Mouse (Mus musculus): ENCODE data around the gene Asic2. TPM values are rescaled to one million over a fixed set of nuclear protein-coding genes. Genes with fewer than 3 reads are reported as not detected.

Asic2 gene
- total RNA-seq, 2 experiments from 2014 or later = 52.8 to 57.6 TPM

DNA sequence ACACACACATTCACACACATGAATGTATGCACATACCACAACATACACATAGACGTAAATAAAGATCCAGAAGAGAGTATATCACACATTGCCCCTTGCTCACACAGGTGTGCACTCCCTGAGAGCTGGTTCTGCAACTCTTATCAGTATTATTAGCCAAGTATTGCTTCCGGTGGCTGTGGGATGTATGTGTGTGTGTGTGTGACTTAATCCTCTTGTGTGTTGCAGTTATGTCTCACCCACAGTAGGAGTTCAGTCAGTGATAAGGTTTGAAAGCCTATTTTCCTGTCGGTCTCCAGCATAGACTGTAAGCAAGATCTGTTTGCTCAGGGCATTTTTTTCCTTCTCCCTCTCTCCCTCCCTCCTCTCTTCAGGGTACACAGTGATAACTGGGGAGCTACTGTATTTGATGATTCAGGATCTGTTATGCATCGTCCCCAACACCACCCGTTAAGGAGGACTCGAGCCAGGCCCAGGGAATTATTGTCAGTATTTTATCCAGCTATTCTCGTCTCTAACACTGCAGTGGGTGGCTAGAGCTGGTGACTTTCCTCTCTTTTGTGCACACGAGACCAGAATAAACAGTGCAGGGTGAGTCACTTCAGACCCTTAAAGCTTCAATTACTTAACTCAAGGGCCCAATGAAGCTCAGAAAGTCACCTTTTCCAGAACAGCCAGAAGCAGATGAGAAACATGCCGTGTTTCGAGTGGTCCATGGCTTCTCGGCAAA, 888.0 kb downstream of the Asic2 start:
- intact Hi-C loops (cut with DNase I) = no loop called here
- DNase-seq = no peak

GRCm38 (mm10) chr11:81079237-81079636, 889.0 kb downstream of the Asic2 start:
- intact Hi-C loops (cut with DNase I) = no loop called here
- no peak for DNase-seq

DNA sequence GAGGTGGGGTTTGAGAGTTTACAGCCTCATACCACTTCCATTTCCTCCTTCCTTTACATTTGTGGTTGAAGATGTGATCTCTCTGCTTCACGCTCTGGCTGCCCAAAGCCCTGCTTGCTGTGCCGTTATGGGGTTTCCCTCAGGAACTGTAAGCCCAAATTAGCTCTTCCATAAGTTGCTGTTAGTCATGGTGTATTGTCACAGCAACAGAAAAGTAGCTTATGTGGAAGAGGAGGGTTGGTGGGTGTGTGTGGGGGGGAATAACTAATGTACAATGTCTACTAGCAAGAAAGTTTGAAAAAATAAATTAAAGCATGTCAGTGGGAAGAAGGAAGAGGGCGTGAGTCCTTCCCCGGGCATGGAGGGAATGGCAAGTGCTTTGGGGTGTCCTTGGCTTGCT, 896.4 kb downstream of the Asic2 start:
- intact Hi-C loops (cut with DNase I) = no loop called here
- no peak for DNase-seq

GRCm38 (mm10) chr11:81065386-81065785, 902.9 kb downstream of the Asic2 start:
- no peak for DNase-seq
- intact Hi-C loops (cut with DNase I) = no loop called here

- intact Hi-C loops (cut with DNase I) = no loop called here
- no peak for DNase-seq
Observed at GRCm38 (mm10) chr11:81064006-81064405, 904.3 kb downstream of the Asic2 start.

- no peak for DNase-seq
- intact Hi-C loops (cut with DNase I) = no loop called here
Observed at GRCm38 (mm10) chr11:81060077-81060476, 908.2 kb downstream of the Asic2 start.

DNA sequence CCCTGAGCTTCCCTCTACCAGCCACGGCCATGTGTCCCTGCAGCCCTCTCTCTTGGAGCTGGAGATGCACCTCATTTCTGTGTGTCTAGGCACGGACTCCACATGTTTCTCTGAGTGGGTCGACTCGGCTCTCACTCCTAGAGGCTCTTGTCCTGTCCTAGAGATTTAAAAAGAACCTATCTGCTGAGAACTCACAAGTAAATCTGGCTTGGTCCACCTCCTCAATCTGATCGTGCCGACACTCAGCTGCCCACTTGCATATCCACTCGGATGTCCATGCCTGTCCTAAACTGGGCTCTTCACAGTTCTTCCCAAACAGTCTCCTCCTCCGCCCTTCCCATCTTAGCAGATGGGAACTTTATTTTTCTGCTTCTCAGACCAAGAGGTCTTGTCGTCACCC, 908.7 kb downstream of the Asic2 start:
- DNase-seq = no peak
- intact Hi-C loops (cut with DNase I) = no loop called here

- intact Hi-C loops (cut with DNase I) = no loop called here
- no peak for DNase-seq
Observed at GRCm38 (mm10) chr11:81057506-81057905, 910.8 kb downstream of the Asic2 start.

DNA sequence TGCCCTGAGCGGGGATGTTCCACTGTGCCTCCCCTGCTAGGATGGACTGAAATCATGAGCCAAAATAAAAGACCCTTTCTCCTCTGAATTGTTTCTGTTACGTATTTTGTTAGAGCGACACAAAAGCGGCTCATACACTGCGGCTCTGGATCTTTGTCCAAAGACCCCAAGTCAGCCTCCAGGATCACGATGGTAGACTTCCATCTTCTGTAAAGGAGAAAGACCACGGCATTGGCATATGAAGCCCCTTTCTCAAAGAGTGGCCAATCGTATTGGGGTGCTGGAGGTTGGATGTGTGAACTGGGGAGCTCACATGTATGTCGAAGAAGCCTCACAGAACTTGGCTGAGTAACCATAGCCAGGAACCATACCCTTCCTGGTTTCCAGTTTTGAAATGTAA, 911.5 kb downstream of the Asic2 start:
- intact Hi-C loops (cut with DNase I) = no loop called here
- DNase-seq = no peak

DNA sequence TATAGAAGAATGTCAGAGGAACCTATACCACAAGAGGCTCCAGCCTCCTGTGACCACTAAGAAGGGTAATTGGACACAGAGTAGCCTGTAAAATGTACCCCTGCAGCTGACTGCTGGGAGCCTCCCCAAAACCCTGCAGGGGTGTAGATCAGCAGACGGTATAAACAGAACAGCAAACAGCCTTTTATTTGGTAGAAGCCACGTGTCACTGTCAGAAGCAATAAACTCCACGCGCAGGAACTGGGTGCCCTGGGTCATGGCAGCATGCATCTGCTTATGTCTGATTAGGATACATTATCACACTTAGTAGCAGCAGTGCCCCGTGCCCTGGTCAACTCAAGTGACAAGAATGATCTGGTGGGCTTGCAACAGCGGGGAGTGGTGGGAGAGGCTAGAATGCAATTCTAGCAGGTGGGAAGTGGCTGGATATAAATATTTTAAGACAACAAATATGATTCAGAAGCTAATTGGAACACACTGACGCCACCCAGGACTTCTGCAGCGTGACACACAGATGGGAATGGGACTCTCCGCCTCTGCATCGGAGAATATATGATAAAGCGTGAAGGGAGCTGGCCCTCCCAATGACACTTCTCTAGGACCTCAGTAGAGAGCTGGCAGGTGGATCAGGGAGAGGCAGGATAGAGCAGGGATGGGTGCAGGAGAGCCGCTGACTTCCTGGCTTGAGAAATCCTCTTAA, 912.7 kb downstream of the Asic2 start:
- intact Hi-C loops (cut with DNase I) = no loop called here
- peak; percentile 13 for DNase-seq

DNA sequence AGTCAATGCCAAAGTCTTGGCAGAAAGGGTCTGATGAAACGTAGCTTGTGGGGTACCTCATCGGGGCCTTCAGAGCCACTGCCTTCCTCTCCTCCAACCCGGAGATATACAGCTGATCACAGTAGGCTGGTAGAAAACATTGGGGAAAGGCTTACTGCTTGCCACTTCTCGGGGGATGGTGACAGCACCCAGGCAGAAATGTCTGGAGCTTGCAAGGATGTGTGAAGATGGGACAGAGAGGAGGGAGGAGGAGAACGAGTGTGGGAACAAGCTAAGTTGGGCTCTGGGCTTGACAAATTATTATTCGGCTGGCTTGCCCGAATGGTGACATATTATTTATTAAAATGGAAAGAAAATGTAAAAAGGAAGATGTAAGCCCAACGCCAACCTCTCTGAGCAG, 914.4 kb downstream of the Asic2 start:
- intact Hi-C loops (cut with DNase I) = no loop called here
- DNase-seq = no peak

DNA sequence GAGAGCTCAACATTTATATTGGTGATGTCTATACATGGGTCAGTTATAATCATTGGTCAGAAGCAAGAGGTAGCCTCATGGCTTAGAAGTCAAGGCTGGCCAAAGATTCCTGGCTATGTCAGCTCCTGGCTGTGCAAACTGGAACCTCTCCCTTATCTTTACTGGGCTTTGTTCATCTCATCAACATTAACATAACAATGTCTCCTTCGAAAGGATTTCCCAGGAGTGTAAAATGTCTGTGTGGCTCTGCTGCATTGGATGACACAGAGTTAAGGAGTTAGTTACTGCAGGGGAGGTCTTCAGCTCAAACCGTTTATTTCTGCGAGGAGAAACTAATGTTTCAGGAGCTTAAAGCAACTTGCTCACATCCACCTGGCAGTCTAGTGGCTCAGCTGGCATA, 926.6 kb downstream of the Asic2 start:
- intact Hi-C loops (cut with DNase I) = no loop called here
- DNase-seq = no peak

DNA sequence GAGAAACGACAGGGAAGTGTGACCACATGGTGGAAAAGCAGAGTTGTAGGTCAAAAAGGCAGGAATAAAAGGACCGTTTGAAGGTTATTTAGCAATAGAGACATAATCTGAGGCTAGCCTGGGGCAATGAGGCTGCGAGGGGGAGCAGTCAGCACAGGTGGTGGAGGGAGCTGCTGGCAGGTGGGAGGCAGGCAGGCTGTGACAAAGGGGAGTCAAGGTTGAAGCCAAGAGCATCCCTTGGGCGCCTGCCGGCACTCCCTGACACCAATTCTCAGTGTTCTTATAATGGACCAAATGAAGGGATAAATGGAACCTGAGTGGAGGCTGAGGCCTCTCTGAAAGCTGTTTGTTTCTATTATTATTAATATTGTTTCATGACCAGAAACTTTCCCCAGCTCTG, 928.3 kb downstream of the Asic2 start:
- no peak for DNase-seq
- intact Hi-C loops (cut with DNase I) = no loop called here

GRCm38 (mm10) chr11:81032151-81032550, 936.1 kb downstream of the Asic2 start:
- intact Hi-C loops (cut with DNase I) = no loop called here
- DNase-seq = no peak

GRCm38 (mm10) chr11:81014776-81015175, 953.5 kb downstream of the Asic2 start:
- intact Hi-C loops (cut with DNase I) = no loop called here
- no peak for DNase-seq

DNA sequence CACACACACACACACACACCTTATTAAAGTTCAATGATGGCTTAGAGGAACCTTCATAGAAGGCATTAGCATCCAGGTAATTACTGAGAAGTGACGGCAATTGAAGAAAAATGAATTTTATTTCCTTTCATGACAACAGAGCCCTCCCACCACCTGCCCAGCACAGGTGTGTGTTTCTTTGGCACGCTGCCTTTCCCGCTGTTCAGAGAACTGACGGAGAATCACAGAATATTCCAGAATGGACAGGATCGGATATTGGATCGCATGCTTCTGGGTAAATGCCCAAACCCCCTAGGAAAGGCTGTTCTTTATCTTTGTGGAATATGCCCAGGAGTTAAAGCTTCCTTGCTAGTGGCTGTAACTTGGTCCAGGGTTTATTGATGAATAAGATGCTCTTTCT, 954.8 kb downstream of the Asic2 start:
- intact Hi-C loops (cut with DNase I) = no loop called here
- no peak for DNase-seq

- peak; percentile 31 for DNase-seq
- intact Hi-C loops (cut with DNase I) = no loop called here
Observed at GRCm38 (mm10) chr11:81010766-81011165, 957.5 kb downstream of the Asic2 start.

GRCm38 (mm10) chr11:81009366-81009765, 958.9 kb downstream of the Asic2 start:
- DNase-seq = no peak
- intact Hi-C loops (cut with DNase I) = no loop called here

DNA sequence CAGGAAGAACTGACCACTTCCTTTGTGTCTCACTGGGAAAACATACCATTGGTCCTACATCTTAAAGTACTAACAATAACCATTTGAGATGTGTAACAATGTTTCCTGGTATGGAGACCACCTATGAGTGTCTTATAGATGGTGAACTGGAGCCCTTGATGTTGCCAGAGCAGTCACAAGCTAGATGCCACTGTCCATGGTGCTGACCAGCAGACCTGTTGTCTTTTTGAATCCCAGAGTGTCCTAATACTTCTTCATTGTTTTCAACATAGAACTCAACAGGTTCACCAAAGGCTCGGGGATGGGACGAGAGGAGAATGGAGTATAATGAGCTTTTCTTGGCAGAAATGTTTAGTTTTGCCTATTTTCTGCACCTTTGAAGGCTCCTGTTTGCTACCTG, 962.4 kb downstream of the Asic2 start:
- no peak for DNase-seq

GRCm38 (mm10) chr11:81002769-81003430, 965.4 kb downstream of the Asic2 start:
- DNase-seq = no peak
- intact Hi-C loops (cut with DNase I) = no loop called here

More for the DNA sequence above, 962.4 kb downstream of the Asic2 start:
- intact Hi-C loops (cut with DNase I) = no loop called here

DNA sequence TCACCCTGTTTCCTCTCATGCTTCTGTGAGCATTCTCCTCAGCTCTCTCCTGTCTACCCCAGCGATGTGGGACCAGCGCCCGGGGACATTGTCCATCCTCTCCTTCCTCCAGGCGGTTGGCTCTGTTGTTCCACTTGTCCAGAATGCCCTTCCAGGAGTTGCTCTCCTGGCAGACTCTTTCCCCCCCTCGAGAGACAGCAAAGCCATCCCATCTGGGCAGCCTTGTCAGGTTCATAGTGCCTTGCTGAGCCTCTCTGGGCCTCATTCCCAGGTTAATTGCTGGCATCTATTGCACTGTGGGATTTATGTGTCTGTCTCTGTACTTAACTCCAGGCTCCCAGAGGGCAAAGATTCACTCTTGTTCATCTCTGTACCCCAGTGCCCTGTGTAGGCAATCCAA, 972.6 kb downstream of the Asic2 start:
- DNase-seq = peak; percentile 12
- intact Hi-C loops (cut with DNase I) = no loop called here

DNA sequence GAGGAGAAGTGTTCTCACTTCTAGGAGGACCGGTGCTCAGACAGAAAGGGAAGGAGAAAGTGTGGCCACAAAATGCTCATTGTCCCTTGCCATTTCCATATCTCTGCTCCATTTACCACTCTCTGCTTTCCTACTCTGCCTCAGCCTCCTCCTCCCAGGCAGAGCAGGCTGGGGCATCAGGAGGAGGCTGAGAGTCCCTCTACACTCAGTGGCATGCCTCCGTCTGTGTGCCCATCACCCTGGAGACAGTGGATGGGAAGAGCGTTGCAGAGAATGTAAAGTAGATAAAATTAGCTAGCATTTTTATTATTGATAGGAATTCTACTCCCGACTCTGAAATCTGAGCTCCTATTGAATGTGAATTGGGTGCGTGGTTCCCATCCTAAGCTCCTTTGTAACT, 984.7 kb downstream of the Asic2 start:
- intact Hi-C loops (cut with DNase I) = no loop called here

More for the DNA sequence above, 984.7 kb downstream of the Asic2 start:
- DNase-seq = peak; percentile 27
